Mouse (Mus musculus): ENCODE measurements at regions not wholly inside any gene's neighbourhood (a gene's known extent, or its start where the extent isn't known, plus 50 kb on each side); places are given as distances from the start of the nearest gene placed in this dataset.

DNA sequence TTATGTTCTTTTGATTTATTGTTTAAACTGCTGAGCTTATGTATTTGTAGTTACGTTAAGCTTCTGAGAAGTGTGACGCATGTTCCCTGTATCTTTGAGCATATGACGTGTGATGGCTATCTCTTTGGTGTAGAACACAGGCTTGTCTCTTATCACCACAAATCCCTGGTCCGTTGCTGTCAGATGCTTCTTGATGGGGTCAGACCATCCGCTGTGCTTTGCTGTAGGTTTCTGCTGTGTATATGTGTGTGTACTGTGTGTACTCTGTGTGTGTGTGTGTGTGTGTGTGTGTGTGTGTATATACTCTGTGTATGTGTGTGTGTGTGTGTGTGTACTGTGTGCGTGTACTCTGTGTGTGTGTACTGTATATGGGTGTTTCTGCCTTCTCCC lies 164.5 kb downstream of the Chic2 start:
- no peak for ATAC-seq
- Histone ChIP-seq H3K4me3 (no peak overlapping the region), H3K9me3 (replicated peaks) (no peaks in the 10 kb centered on the region), H3K27ac (no peak overlapping the region), H3K9ac (no peak overlapping the region), H3K4me2 (no peak overlapping the region), H3K27me3 (no peaks in the 10 kb centered on the region), H3K36me3 (ENCODE audit: poor library complexity, severe bottlenecking) (no peaks in the 10 kb centered on the region), H3K4me1 (no peaks in the 10 kb centered on the region)
- WGBS: 82% methylated on average over 6 of the region's 6 CpGs

- ATAC-seq: no peak
- Histone ChIP-seq H3K36me3 (ENCODE audit: poor library complexity, severe bottlenecking) (no peaks in the 10 kb centered on the region), H3K9me3 (replicated peaks) (no peaks in the 10 kb centered on the region), H3K4me2 (no peak overlapping the region), H3K4me1 (no peaks in the 10 kb centered on the region), H3K4me3 (no peak overlapping the region), H3K27ac (no peak overlapping the region), H3K9ac (no peak overlapping the region), H3K27me3 (no peaks in the 10 kb centered on the region)
- 73% methylated on average over 11 of the region's 13 CpGs for WGBS
Observed at GRCm38 (mm10) chr5:74879098-74880047, 165.2 kb downstream of the Chic2 start.

- H3K9me3 ChIP-seq (replicated peaks): no peaks in the 10 kb centered on the region
- H3K27ac ChIP-seq: no peak overlapping the region
- no peak for ATAC-seq
- no peak overlapping the region for H3K4me2 ChIP-seq
- 54% methylated on average over 5 of the region's 5 CpGs for WGBS
- no peaks in the 10 kb centered on the region for H3K4me1 ChIP-seq
- H3K36me3 ChIP-seq (ENCODE audit: poor library complexity, severe bottlenecking): no peaks in the 10 kb centered on the region
- H3K9ac ChIP-seq: no peak overlapping the region
- H3K4me3 ChIP-seq: no peak overlapping the region
- no peaks in the 10 kb centered on the region for H3K27me3 ChIP-seq
Observed at GRCm38 (mm10) chr5:74877595-74877994, 167.0 kb downstream of the Chic2 start.

DNA sequence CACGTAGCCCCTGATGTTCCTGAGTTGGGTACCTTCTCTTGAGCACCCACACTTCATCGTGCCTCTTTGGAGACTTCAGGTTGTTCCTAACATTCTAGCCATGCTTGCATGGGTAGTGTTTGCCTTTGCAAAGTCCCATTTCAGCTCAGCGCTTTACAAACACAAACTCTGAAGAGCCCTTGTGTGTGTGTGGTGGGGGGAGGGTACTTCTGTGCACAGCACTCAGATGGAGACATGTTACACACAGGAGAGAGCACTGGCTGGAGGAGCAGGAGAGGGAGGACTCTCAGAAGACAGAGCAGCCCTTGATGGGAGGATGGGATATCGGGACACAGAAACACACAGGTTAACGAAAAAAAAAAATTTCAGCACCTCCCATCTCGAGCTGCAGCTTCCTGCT lies 167.4 kb downstream of the Chic2 start:
- ATAC-seq: no peak
- 78% methylated on average over 6 of the region's 6 CpGs for WGBS

GRCm38 (mm10) chr5:74874691-74875090 lies 169.9 kb downstream of the Chic2 start:
- no peak overlapping the region for H3K27ac ChIP-seq
- no peak overlapping the region for H3K9ac ChIP-seq
- H3K36me3 ChIP-seq (ENCODE audit: poor library complexity, severe bottlenecking): no peaks in the 10 kb centered on the region
- no peaks in the 10 kb centered on the region for H3K9me3 ChIP-seq (replicated peaks)
- no peak overlapping the region for H3K4me3 ChIP-seq
- WGBS: 74% methylated on average over 6 of the region's 6 CpGs
- no peak for ATAC-seq
- H3K4me1 ChIP-seq: no peaks in the 10 kb centered on the region
- H3K27me3 ChIP-seq: no peaks in the 10 kb centered on the region
- H3K4me2 ChIP-seq: no peak overlapping the region

More for the DNA sequence above, 167.4 kb downstream of the Chic2 start:
- Histone ChIP-seq H3K36me3 (ENCODE audit: poor library complexity, severe bottlenecking) (no peaks in the 10 kb centered on the region), H3K9me3 (replicated peaks) (no peaks in the 10 kb centered on the region), H3K27ac (no peak overlapping the region), H3K9ac (no peak overlapping the region), H3K27me3 (no peaks in the 10 kb centered on the region), H3K4me3 (no peak overlapping the region), H3K4me2 (no peak overlapping the region), H3K4me1 (no peaks in the 10 kb centered on the region)

- H3K9ac ChIP-seq: no peak overlapping the region
- no peaks in the 10 kb centered on the region for H3K36me3 ChIP-seq (ENCODE audit: poor library complexity, severe bottlenecking)
- no peaks in the 10 kb centered on the region for H3K27me3 ChIP-seq
- H3K4me1 ChIP-seq: no peaks in the 10 kb centered on the region
- no peak overlapping the region for H3K27ac ChIP-seq
- 78% methylated on average over 12 of the region's 12 CpGs for WGBS
- ATAC-seq: no peak
- H3K4me2 ChIP-seq: no peak overlapping the region
- no peaks in the 10 kb centered on the region for H3K9me3 ChIP-seq (replicated peaks)
- H3K4me3 ChIP-seq: no peak overlapping the region
Observed at GRCm38 (mm10) chr5:74870615-74871014, 167.9 kb upstream of the Lnx1 start.

GRCm38 (mm10) chr5:74867113-74867785 lies 164.5 kb upstream of the Lnx1 start:
- H3K4me1 ChIP-seq: no peaks in the 10 kb centered on the region
- 91% methylated on average over 11 of the region's 11 CpGs for WGBS
- no peak for ATAC-seq
- no peaks in the 10 kb centered on the region for H3K36me3 ChIP-seq (ENCODE audit: poor library complexity, severe bottlenecking)
- no peak overlapping the region for H3K4me3 ChIP-seq
- no peaks in the 10 kb centered on the region for H3K27me3 ChIP-seq
- no peak overlapping the region for H3K9ac ChIP-seq
- no peak overlapping the region for H3K27ac ChIP-seq
- H3K4me2 ChIP-seq: no peak overlapping the region
- no peaks in the 10 kb centered on the region for H3K9me3 ChIP-seq (replicated peaks)

DNA sequence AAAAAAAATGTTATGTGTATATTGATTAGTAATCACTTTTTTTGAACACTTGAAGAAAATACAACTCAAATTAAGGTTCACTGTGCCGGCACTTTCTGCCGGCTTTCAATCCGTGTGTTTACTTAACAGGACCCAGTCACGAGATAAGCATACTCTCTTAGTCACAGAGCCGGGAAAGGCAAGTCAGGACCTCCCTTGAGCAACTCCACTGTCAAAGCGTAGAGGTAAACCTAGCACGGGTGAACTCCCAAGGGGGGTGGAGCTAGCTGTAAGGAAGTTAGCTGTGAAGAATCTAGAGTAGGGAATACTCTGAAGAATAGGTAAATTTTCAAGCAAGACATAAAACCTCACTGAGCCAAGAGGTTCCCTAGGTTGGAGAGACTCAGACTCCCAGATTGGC lies 164.0 kb upstream of the Lnx1 start:
- Histone ChIP-seq H3K4me2 (no peak overlapping the region), H3K27me3 (no peaks in the 10 kb centered on the region), H3K9me3 (replicated peaks) (no peaks in the 10 kb centered on the region), H3K4me1 (no peaks in the 10 kb centered on the region), H3K27ac (no peak overlapping the region), H3K9ac (no peak overlapping the region), H3K36me3 (ENCODE audit: poor library complexity, severe bottlenecking) (no peaks in the 10 kb centered on the region), H3K4me3 (no peak overlapping the region)
- WGBS: 86% methylated on average over 7 of the region's 7 CpGs
- no peak for ATAC-seq

DNA sequence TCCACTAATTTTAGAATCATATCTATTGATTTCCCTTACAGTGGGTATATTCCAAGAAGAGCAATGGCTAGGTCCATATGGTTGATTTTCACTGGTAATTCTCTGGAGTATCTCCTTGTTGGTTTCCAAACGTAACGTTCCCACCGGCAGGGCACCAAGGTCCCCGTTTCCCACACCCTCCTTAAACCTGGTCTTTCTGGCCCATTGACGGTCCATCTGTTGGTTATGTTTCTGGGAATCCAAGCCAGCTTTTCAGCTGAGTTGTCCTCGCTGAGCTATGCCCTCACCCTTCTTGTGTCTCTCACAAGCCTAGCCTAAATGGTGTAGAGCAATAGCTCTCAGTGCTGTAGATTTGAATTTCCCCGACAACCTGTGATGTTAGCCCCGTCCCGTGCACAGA lies 162.7 kb upstream of the Lnx1 start:
- Histone ChIP-seq H3K9me3 (replicated peaks) (no peaks in the 10 kb centered on the region), H3K4me1 (no peaks in the 10 kb centered on the region), H3K27me3 (no peaks in the 10 kb centered on the region), H3K4me3 (no peak overlapping the region), H3K36me3 (ENCODE audit: poor library complexity, severe bottlenecking) (no peaks in the 10 kb centered on the region), H3K27ac (no peak overlapping the region), H3K4me2 (no peak overlapping the region), H3K9ac (no peak overlapping the region)
- ATAC-seq: no peak
- WGBS: 95% methylated on average over 9 of the region's 9 CpGs

GRCm38 (mm10) chr5:74864540-74865157 lies 161.9 kb upstream of the Lnx1 start:
- WGBS: 85% methylated on average over 6 of the region's 6 CpGs
- Histone ChIP-seq H3K36me3 (ENCODE audit: poor library complexity, severe bottlenecking) (no peaks in the 10 kb centered on the region), H3K4me3 (no peak overlapping the region), H3K4me1 (no peaks in the 10 kb centered on the region), H3K4me2 (no peak overlapping the region), H3K27ac (no peak overlapping the region), H3K9me3 (replicated peaks) (no peaks in the 10 kb centered on the region), H3K9ac (no peak overlapping the region), H3K27me3 (no peaks in the 10 kb centered on the region)
- no peak for ATAC-seq

DNA sequence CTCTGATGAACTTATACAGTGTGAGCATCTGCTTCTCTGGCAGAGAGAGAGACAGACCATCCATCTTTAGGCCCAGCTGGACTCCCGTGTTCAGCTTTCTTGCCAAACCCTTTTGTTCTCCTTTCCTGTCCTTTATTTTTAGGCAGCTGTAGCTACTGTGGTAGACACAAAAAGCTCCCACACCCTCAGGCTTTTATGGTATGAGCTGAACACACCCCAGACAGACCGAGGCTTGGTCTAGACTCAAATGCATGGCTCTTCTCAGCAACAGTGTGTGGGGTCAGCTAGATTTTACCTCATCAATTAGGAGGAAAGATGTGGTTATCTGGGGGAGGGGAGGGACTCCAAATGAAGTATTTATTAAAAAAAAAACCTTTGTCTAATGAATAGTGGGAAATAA lies 158.6 kb upstream of the Lnx1 start:
- WGBS: 54% methylated on average over 2 of the region's 2 CpGs
- no peaks in the 10 kb centered on the region for H3K27me3 ChIP-seq
- H3K4me2 ChIP-seq: no peak overlapping the region
- H3K9ac ChIP-seq: no peak overlapping the region
- H3K27ac ChIP-seq: no peak overlapping the region
- H3K36me3 ChIP-seq (ENCODE audit: poor library complexity, severe bottlenecking): no peaks in the 10 kb centered on the region
- H3K4me1 ChIP-seq: no peaks in the 10 kb centered on the region
- ATAC-seq: no peak
- no peaks in the 10 kb centered on the region for H3K9me3 ChIP-seq (replicated peaks)
- no peak overlapping the region for H3K4me3 ChIP-seq

- Histone ChIP-seq H3K36me3 (ENCODE audit: poor library complexity, severe bottlenecking) (no peaks in the 10 kb centered on the region), H3K27me3 (no peaks in the 10 kb centered on the region), H3K4me3 (no peak overlapping the region), H3K4me1 (no peaks in the 10 kb centered on the region), H3K9me3 (replicated peaks) (no peaks in the 10 kb centered on the region), H3K4me2 (no peak overlapping the region), H3K27ac (no peak overlapping the region), H3K9ac (no peak overlapping the region)
- WGBS: 71% methylated on average over 5 of the region's 5 CpGs
- no peak for ATAC-seq
Observed at GRCm38 (mm10) chr5:74857861-74858260, 155.1 kb upstream of the Lnx1 start.
